Mouse (Mus musculus): ENCODE results near the gene Olfr1501. TPM values are rescaled to one million over a fixed set of nuclear protein-coding genes. Genes with fewer than 3 reads are reported as not detected.
"Not testable (repeated sequence)": the region's sequence is repeated elsewhere in the genome, so short reads cannot be mapped to it uniquely, and the experiment has no call there.

Olfr1501 gene
- not detected in 2 replicates for polyA plus RNA-seq (2015; fragmentation: Nextera tagmentation; extraction: Ambion mirVana)

- not testable (repeated sequence) for H3K4me2 ChIP-seq (ENCODE audit: low read depth, low read length); ATAC-seq (ENCODE audit: insufficient read depth, low FRiP score); H3K36me3 ChIP-seq (ENCODE audit: control insufficient read depth, insufficient read depth, low read length); H3K27ac ChIP-seq (ENCODE audit: low read length); H3K9ac ChIP-seq (ENCODE audit: low read length); H3K4me1 ChIP-seq (ENCODE audit: control insufficient read depth, insufficient read depth, low read length); H3K9me3 ChIP-seq (replicated peaks; ENCODE audit: control insufficient read depth, low read length); H3K27me3 ChIP-seq (ENCODE audit: control insufficient read depth, insufficient read depth, low read length); H3K4me3 ChIP-seq (replicated peaks; ENCODE audit: low read length)
These were observed at the start of gene Olfr1501 for GRCm38 (mm10) chr19:13850592-13850991. TSS of gene Olfr1501 (minus strand) at chr19:13850692.

DNA sequence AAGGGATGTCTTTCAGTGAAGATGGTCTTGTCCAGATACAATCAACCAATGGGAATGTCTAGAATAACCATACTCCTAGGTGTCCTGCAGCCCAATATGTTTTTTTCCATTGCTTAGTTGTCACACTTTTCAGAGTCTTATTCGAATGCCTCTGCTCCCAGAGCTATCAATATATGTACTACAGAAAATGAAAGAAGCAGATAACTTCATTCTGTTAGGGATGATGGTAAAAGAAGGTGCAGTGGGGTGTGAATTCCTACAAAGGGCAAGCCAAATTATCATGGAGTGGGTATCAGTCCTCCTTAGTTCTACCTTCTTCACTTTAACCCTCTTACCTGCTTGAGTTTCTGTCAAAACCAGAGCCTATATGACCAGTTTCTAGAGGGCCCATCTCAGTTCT lies 47.3 kb upstream of the Olfr1501 start, which contains the start of gene Olfr1504:
Gene Olfr1504, minus strand, starts transcription at position 101 of the 400 bp plus-strand sequence.
- H3K9ac ChIP-seq (ENCODE audit: low read length) = no peak within 1 kb of the TSS
- no peak within 1 kb of the TSS for H3K4me3 ChIP-seq (replicated peaks; ENCODE audit: low read length)
- no peak within 1 kb of the TSS for H3K4me2 ChIP-seq (ENCODE audit: low read depth, low read length)
- WGBS = 62% methylated on average over 1 of the region's 1 CpGs
- H3K36me3 ChIP-seq (ENCODE audit: control insufficient read depth, insufficient read depth, low read length) = no peaks in the 10 kb centered on the region
- no peaks in the 10 kb centered on the region for H3K4me1 ChIP-seq (ENCODE audit: control insufficient read depth, insufficient read depth, low read length)
- ATAC-seq (ENCODE audit: insufficient read depth, low FRiP score) = no peak
- H3K27ac ChIP-seq (ENCODE audit: low read length) = no peak within 1 kb of the TSS
- no peaks in the 10 kb centered on the region for H3K9me3 ChIP-seq (replicated peaks; ENCODE audit: control insufficient read depth, low read length)
- no peaks in the 10 kb centered on the region for H3K27me3 ChIP-seq (ENCODE audit: control insufficient read depth, insufficient read depth, low read length)

DNA sequence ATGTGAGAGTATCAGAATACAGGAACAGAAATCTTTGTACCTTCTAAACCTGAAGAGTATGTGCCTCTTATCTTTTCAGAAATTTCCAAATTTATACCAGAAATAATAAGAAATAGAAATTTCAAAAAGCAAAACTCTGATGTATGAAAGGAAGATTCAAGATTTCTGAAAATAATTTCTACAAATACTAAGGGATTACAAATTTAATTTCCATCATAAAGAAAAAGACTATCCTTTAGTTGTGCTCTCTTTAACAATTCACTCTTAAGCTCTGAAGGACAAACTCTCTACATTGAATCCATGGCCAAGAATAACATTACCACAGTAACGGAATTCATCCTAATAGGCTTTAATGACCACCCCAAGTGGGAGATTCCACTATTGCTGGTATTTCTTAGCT lies 11.0 kb upstream of the Olfr1501 start, which contains the start of gene Olfr1502:
Gene Olfr1502, plus strand, starts transcription at position 301 of the 400 bp plus-strand sequence.
- Histone ChIP-seq H3K27me3 (ENCODE audit: control insufficient read depth, insufficient read depth, low read length) (no peaks in the 10 kb centered on the region), H3K4me1 (ENCODE audit: control insufficient read depth, insufficient read depth, low read length) (no peaks in the 10 kb centered on the region), H3K36me3 (ENCODE audit: control insufficient read depth, insufficient read depth, low read length) (no peaks in the 10 kb centered on the region), H3K4me2 (ENCODE audit: low read depth, low read length) (no peak within 1 kb of the TSS), H3K4me3 (replicated peaks; ENCODE audit: low read length) (no peak within 1 kb of the TSS), H3K27ac (ENCODE audit: low read length) (no peak within 1 kb of the TSS), H3K9ac (ENCODE audit: low read length) (no peak within 1 kb of the TSS), H3K9me3 (replicated peaks; ENCODE audit: control insufficient read depth, low read length) (no peaks in the 10 kb centered on the region)
- ATAC-seq (ENCODE audit: insufficient read depth, low FRiP score) = no peak
- 89% methylated on average over 1 of the region's 1 CpGs for WGBS

DNA sequence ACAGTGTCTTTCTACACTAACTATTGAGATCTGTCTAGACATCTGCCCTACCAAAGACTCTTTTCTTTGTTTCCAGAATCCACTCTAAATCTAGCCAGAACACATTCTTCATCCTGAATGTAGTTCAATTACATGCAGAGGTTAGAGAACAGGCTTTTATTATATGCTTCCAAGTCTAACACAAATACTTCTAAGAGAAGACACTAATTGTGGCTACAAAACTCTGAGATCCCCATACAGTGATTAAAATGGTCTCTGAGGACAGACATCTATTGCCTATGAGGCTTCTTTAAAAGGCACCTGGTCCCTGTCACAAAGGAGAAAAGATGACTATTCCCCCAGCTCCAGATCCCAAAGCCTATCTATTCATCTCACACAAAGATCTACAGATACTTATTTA lies 20.1 kb downstream of the Olfr1501 start, which contains the start of gene Olfr1500:
Gene Olfr1500, minus strand, starts transcription at position 101 of the 400 bp plus-strand sequence.
- ATAC-seq (ENCODE audit: insufficient read depth, low FRiP score) = no peak

GRCm38 (mm10) chr19:13828447-13828846 lies 22.0 kb downstream of the Olfr1501 start:
- Histone ChIP-seq H3K27ac (ENCODE audit: low read length) (no peak overlapping the region), H3K4me2 (ENCODE audit: low read depth, low read length) (no peak overlapping the region), H3K4me3 (replicated peaks; ENCODE audit: low read length) (no peak overlapping the region), H3K9ac (ENCODE audit: low read length) (no peak overlapping the region), H3K27me3 (ENCODE audit: control insufficient read depth, insufficient read depth, low read length) (no peaks in the 10 kb centered on the region), H3K4me1 (ENCODE audit: control insufficient read depth, insufficient read depth, low read length) (no peaks in the 10 kb centered on the region), H3K9me3 (replicated peaks; ENCODE audit: control insufficient read depth, low read length) (no peaks in the 10 kb centered on the region), H3K36me3 (ENCODE audit: control insufficient read depth, insufficient read depth, low read length) (no peaks in the 10 kb centered on the region)
- 75% methylated on average over 3 of the region's 3 CpGs for WGBS
- ATAC-seq (ENCODE audit: insufficient read depth, low FRiP score) = no peak

More for the DNA sequence above, 20.1 kb downstream of the Olfr1501 start, which contains the start of gene Olfr1500:
- Histone ChIP-seq H3K9ac (ENCODE audit: low read length) (no peak within 1 kb of the TSS), H3K9me3 (replicated peaks; ENCODE audit: control insufficient read depth, low read length) (no peaks in the 10 kb centered on the region), H3K36me3 (ENCODE audit: control insufficient read depth, insufficient read depth, low read length) (no peaks in the 10 kb centered on the region), H3K27me3 (ENCODE audit: control insufficient read depth, insufficient read depth, low read length) (no peaks in the 10 kb centered on the region), H3K4me3 (replicated peaks; ENCODE audit: low read length) (no peak within 1 kb of the TSS), H3K4me2 (ENCODE audit: low read depth, low read length) (no peak within 1 kb of the TSS), H3K27ac (ENCODE audit: low read length) (no peak within 1 kb of the TSS), H3K4me1 (ENCODE audit: control insufficient read depth, insufficient read depth, low read length) (no peaks in the 10 kb centered on the region)

DNA sequence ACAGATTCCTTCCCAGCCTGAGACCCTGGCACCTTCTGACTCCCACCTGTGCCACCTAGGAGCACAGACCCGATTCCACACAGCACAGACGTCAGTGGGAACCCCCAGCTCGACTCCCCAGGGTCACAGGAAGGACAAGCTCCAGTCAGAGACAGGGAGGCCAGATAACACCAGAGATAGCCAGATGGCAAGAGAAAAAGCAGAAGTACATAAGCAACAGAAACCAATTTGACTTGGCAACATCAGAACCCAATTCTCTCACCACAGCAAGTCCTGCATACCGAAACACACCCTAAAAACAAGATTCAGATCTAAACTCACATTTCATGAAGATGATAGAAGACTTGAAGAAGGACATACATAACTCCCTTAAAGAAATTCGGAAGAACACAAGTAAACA lies 29.6 kb downstream of the Olfr1501 start:
- no peak overlapping the region for H3K9ac ChIP-seq (ENCODE audit: low read length)
- no peaks in the 10 kb centered on the region for H3K36me3 ChIP-seq (ENCODE audit: control insufficient read depth, insufficient read depth, low read length)
- no peak overlapping the region for H3K4me3 ChIP-seq (replicated peaks; ENCODE audit: low read length)
- H3K4me1 ChIP-seq (ENCODE audit: control insufficient read depth, insufficient read depth, low read length) = no peaks in the 10 kb centered on the region
- WGBS = 62% methylated on average over 5 of the region's 5 CpGs
- no peak for ATAC-seq (ENCODE audit: insufficient read depth, low FRiP score)
- no peaks in the 10 kb centered on the region for H3K9me3 ChIP-seq (replicated peaks; ENCODE audit: control insufficient read depth, low read length)
- H3K4me2 ChIP-seq (ENCODE audit: low read depth, low read length) = no peak overlapping the region
- H3K27me3 ChIP-seq (ENCODE audit: control insufficient read depth, insufficient read depth, low read length) = no peaks in the 10 kb centered on the region
- H3K27ac ChIP-seq (ENCODE audit: low read length) = no peak overlapping the region

- H3K4me1 ChIP-seq (ENCODE audit: control insufficient read depth, insufficient read depth, low read length) = no peaks in the 10 kb centered on the region
- no peak within 1 kb of the TSS for H3K9ac ChIP-seq (ENCODE audit: low read length)
- ATAC-seq (ENCODE audit: insufficient read depth, low FRiP score) = no peak
- no peak within 1 kb of the TSS for H3K4me3 ChIP-seq (replicated peaks; ENCODE audit: low read length)
- H3K4me2 ChIP-seq (ENCODE audit: low read depth, low read length) = no peak within 1 kb of the TSS
- no peaks in the 10 kb centered on the region for H3K36me3 ChIP-seq (ENCODE audit: control insufficient read depth, insufficient read depth, low read length)
- no peaks in the 10 kb centered on the region for H3K9me3 ChIP-seq (replicated peaks; ENCODE audit: control insufficient read depth, low read length)
- no peaks in the 10 kb centered on the region for H3K27me3 ChIP-seq (ENCODE audit: control insufficient read depth, insufficient read depth, low read length)
- no peak within 1 kb of the TSS for H3K27ac ChIP-seq (ENCODE audit: low read length)
These were observed 31.1 kb downstream of the Olfr1501 start, which contains the start of gene Olfr1499 for GRCm38 (mm10) chr19:13819347-13819746. TSS of gene Olfr1499 (minus strand) at chr19:13819447.

GRCm38 (mm10) chr19:13818827-13819226 lies 31.7 kb downstream of the Olfr1501 start:
- Histone ChIP-seq H3K4me2 (ENCODE audit: low read depth, low read length) (no peak overlapping the region), H3K9me3 (replicated peaks; ENCODE audit: control insufficient read depth, low read length) (no peaks in the 10 kb centered on the region), H3K4me3 (replicated peaks; ENCODE audit: low read length) (no peak overlapping the region), H3K27ac (ENCODE audit: low read length) (no peak overlapping the region), H3K27me3 (ENCODE audit: control insufficient read depth, insufficient read depth, low read length) (no peaks in the 10 kb centered on the region), H3K36me3 (ENCODE audit: control insufficient read depth, insufficient read depth, low read length) (no peaks in the 10 kb centered on the region), H3K9ac (ENCODE audit: low read length) (no peak overlapping the region), H3K4me1 (ENCODE audit: control insufficient read depth, insufficient read depth, low read length) (no peaks in the 10 kb centered on the region)
- 33% methylated on average over 5 of the region's 5 CpGs for WGBS
- no peak for ATAC-seq (ENCODE audit: insufficient read depth, low FRiP score)

- 50% methylated on average over 2 of the region's 2 CpGs for WGBS
These were observed 37.7 kb downstream of the Olfr1501 start for GRCm38 (mm10) chr19:13812823-13813222.

More at GRCm38 (mm10) chr19:13812823-13813222, 37.7 kb downstream of the Olfr1501 start:
- no peaks in the 10 kb centered on the region for H3K36me3 ChIP-seq (ENCODE audit: control insufficient read depth, insufficient read depth, low read length)
- ATAC-seq (ENCODE audit: insufficient read depth, low FRiP score) = no peak
- H3K4me1 ChIP-seq (ENCODE audit: control insufficient read depth, insufficient read depth, low read length) = no peaks in the 10 kb centered on the region
- no peak overlapping the region for H3K9ac ChIP-seq (ENCODE audit: low read length)
- no peaks in the 10 kb centered on the region for H3K27me3 ChIP-seq (ENCODE audit: control insufficient read depth, insufficient read depth, low read length)
- no peak overlapping the region for H3K27ac ChIP-seq (ENCODE audit: low read length)
- no peaks in the 10 kb centered on the region for H3K9me3 ChIP-seq (replicated peaks; ENCODE audit: control insufficient read depth, low read length)
- no peak overlapping the region for H3K4me3 ChIP-seq (replicated peaks; ENCODE audit: low read length)
- no peak overlapping the region for H3K4me2 ChIP-seq (ENCODE audit: low read depth, low read length)
